Mouse (Mus musculus) MN1 (cell line): ENCODE data around the gene Slc35e3.
"Not testable (repeated sequence)": the region's sequence is repeated elsewhere in the genome, so short reads cannot be mapped to it uniquely, and the experiment has no call there.

Experiments
- DNase-seq: peaks from one replicate; pipeline ENCODE4 v3.0.0-alpha.2; 2016; ENCODE audit warnings: low spot score

The Slc35e3 gene

GRCm38 (mm10) chr10:117713466-117713865, 32.7 kb downstream of the Slc35e3 start:
- DNase-seq = no peak

GRCm38 (mm10) chr10:117712871-117713270, 33.3 kb downstream of the Slc35e3 start:
- no peak for DNase-seq

GRCm38 (mm10) chr10:117712191-117712754, 33.9 kb downstream of the Slc35e3 start:
- no peak for DNase-seq

- DNase-seq = no peak
These were observed 34.8 kb downstream of the Slc35e3 start for GRCm38 (mm10) chr10:117711408-117711807.

GRCm38 (mm10) chr10:117710604-117711141, 35.5 kb downstream of the Slc35e3 start, which contains the start of gene Mdm2:
TSS of gene Mdm2 (minus strand) at chr10:117710758.
- DNase-seq = peak; percentile 99

- peak; percentile 89 for DNase-seq
These were observed 36.1 kb downstream of the Slc35e3 start for GRCm38 (mm10) chr10:117709930-117710603.

GRCm38 (mm10) chr10:117709326-117709830, 36.8 kb downstream of the Slc35e3 start:
- DNase-seq = peak; percentile 51

- DNase-seq = no peak
These were observed 37.3 kb downstream of the Slc35e3 start for GRCm38 (mm10) chr10:117708856-117709255.

GRCm38 (mm10) chr10:117708376-117708775, 37.8 kb downstream of the Slc35e3 start:
- DNase-seq = no peak

- DNase-seq = no peak
These were observed 38.9 kb downstream of the Slc35e3 start for GRCm38 (mm10) chr10:117707114-117707838.

GRCm38 (mm10) chr10:117706440-117706839, 39.7 kb downstream of the Slc35e3 start:
- DNase-seq = no peak

GRCm38 (mm10) chr10:117705806-117706205, 40.4 kb downstream of the Slc35e3 start:
- no peak for DNase-seq

GRCm38 (mm10) chr10:117704964-117705335, 41.2 kb downstream of the Slc35e3 start:
- no peak for DNase-seq

- DNase-seq = not testable (repeated sequence)
These were observed 41.7 kb downstream of the Slc35e3 start for GRCm38 (mm10) chr10:117704314-117704963.

GRCm38 (mm10) chr10:117703506-117703905, 42.7 kb downstream of the Slc35e3 start:
- DNase-seq = no peak

GRCm38 (mm10) chr10:117702024-117702833, 43.9 kb downstream of the Slc35e3 start:
- DNase-seq = no peak

GRCm38 (mm10) chr10:117701034-117701829, 44.9 kb downstream of the Slc35e3 start:
- no peak for DNase-seq

GRCm38 (mm10) chr10:117700450-117700849, 45.7 kb downstream of the Slc35e3 start:
- DNase-seq = no peak

GRCm38 (mm10) chr10:117699914-117700313, 46.3 kb downstream of the Slc35e3 start:
- no peak for DNase-seq
